Mouse (Mus musculus) testis, adult 2 months (tissue): Measurements from ENCODE around the gene Nipal3. TPM values are rescaled to one million over a fixed set of nuclear protein-coding genes. Genes with fewer than 3 reads are reported as not detected.

Experiments used
- H3K27ac ChIP-seq: fragments of 200-500 bp; 2 replicates; pipeline ENCODE4 v1.5.1; 2012; ENCODE audit warnings: low read depth, low read length; ENCODE audit not compliant: control insufficient read depth, insufficient read depth
- H3K27me3 ChIP-seq: fragments of 200-500 bp; 2 replicates; pipeline ENCODE4 v1.6.1; 2012; ENCODE audit warnings: mild to moderate bottlenecking, low read length, moderate library complexity; ENCODE audit not compliant: control insufficient read depth, insufficient read depth
- H3K36me3 ChIP-seq: fragments of 200-500 bp; 2 replicates; pipeline ENCODE4 v1.6.1; 2012; ENCODE audit warnings: mild to moderate bottlenecking, low read length; ENCODE audit not compliant: control insufficient read depth, insufficient read depth
- H3K4me1 ChIP-seq: fragments of 200-500 bp; 2 replicates; pipeline ENCODE4 v1.6.1; 2012; ENCODE audit warnings: low read length; ENCODE audit not compliant: control insufficient read depth, insufficient read depth
- H3K4me3 ChIP-seq: fragments of 200-500 bp; 2 replicates; pipeline ENCODE4 v1.5.1; 2012; ENCODE audit warnings: low read depth, mild to moderate bottlenecking, low read length, moderate library complexity, mixed read lengths; ENCODE audit not compliant: control insufficient read depth
- CTCF ChIP-seq: fragments of 200-500 bp; IDR thresholded peaks from 2 replicates; pipeline ENCODE4 v1.5.1; 2012; ENCODE audit warnings: low read depth, mild to moderate bottlenecking, inconsistent platforms, low read length, moderate library complexity; ENCODE audit not compliant: control insufficient read depth, insufficient read depth, insufficient replicate concordance
- POLR2A ChIP-seq: fragments of 200-500 bp; IDR thresholded peaks from 2 replicates; pipeline ENCODE4 v1.6.1; 2012; ENCODE audit warnings: low read depth, mild to moderate bottlenecking, inconsistent platforms, low read length, moderate library complexity; ENCODE audit not compliant: control insufficient read depth
- polyA plus RNA-seq: library from polyadenylated mRNA; depleted of rRNA; stranded (reverse); fragments of >200 nt; gene quantifications from 2 replicates; pipeline ENCODE4 v1.2.3, GENCODE M21; 2012

Gene Nipal3
- polyA plus RNA-seq, 1 experiment = 4.6 TPM

GRCm38 (mm10) chr4:135505794-135506193, 11.0 kb upstream of the Nipal3 start:
- no peak for TF ChIP-seq CTCF
- TF ChIP-seq POLR2A = no peak
- no peak overlapping the region for H3K27ac ChIP-seq
- H3K36me3 ChIP-seq = no peaks in the 10 kb centered on the region
- no peak overlapping the region for H3K4me3 ChIP-seq
- H3K27me3 ChIP-seq = no peaks in the 10 kb centered on the region
- peaks cover 10% of the 10 kb centered on the region for H3K4me1 ChIP-seq

DNA sequence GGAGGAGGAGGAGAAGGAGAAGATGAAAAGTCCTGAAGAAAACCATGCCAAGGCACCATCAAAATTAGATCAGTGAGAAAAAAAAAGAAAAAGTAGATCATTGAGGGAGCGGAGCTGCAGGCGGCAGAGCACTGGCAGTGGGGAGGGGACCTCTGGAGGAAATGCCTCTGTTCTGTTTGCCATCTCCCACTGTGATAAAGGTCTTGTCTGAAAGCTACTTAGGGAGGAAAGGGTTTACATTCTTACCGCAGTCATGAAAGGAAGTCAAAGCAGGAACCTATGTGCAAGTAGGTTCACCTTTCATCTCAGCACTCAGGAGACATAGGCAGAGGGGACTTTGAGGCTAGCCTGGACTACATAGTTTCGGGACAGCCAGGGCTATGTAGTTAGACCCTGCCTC, 6.7 kb upstream of the Nipal3 start:
- no peaks in the 10 kb centered on the region for H3K36me3 ChIP-seq
- no peak for TF ChIP-seq POLR2A
- TF ChIP-seq CTCF = no peak
- H3K4me1 ChIP-seq = no peaks in the 10 kb centered on the region; the same call in none of the 2 replicates
- no peak overlapping the region for H3K4me3 ChIP-seq
- no peaks in the 10 kb centered on the region for H3K27me3 ChIP-seq
- H3K27ac ChIP-seq = no peak overlapping the region

GRCm38 (mm10) chr4:135499831-135500230, 5.0 kb upstream of the Nipal3 start:
- H3K4me1 ChIP-seq = peaks cover 10% of the 10 kb centered on the region
- TF ChIP-seq POLR2A = no peak
- TF ChIP-seq CTCF = no peak
- H3K4me3 ChIP-seq = no peak overlapping the region
- H3K27ac ChIP-seq = no peak overlapping the region
- no peaks in the 10 kb centered on the region for H3K36me3 ChIP-seq
- H3K27me3 ChIP-seq = no peaks in the 10 kb centered on the region

DNA sequence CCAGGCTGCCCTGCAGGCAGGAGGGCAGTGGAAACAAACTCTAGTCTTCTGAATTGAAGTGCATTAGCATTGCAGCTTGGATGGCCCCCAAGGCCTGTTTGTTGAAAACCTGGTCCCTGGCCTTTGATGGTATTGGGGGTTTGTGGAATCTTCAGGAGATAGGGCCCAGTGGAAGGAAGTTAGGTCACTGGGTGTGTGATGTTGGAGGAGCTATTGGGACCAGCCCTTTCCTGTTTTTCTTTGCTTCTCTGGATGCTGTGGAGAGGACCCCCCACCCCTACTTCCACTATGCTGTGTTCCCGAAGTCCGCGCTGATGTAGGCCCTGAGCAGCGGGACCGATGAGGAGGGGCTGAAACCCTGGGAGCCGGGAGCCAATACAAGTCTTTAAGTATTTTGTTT, 3.3 kb upstream of the Nipal3 start:
- Histone ChIP-seq H3K27me3 (no peaks in the 10 kb centered on the region), H3K4me3 (peak overlapping the region; percentile 27; the same call in 1 of the 2 replicates)

GRCm38 (mm10) chr4:135495810-135496209, 972 bp upstream of the Nipal3 start:
- peak overlapping the region; percentile 95 for H3K4me3 ChIP-seq
- no peaks in the 10 kb centered on the region for H3K36me3 ChIP-seq
- H3K27ac ChIP-seq = peak overlapping the region; percentile 46
- no peaks in the 10 kb centered on the region for H3K27me3 ChIP-seq
- peaks cover 20% of the 10 kb centered on the region for H3K4me1 ChIP-seq
- TF ChIP-seq POLR2A (peak; percentile 78; the same call in 1 of the 2 replicates), CTCF (no peak)

More for the DNA sequence above, 3.3 kb upstream of the Nipal3 start:
- H3K27ac ChIP-seq = no peak overlapping the region
- no peaks in the 10 kb centered on the region for H3K36me3 ChIP-seq
- TF ChIP-seq POLR2A (no peak), CTCF (no peak)
- H3K4me1 ChIP-seq = peaks cover 20% of the 10 kb centered on the region

GRCm38 (mm10) chr4:135495397-135495791, 556 bp upstream of the Nipal3 start:
- H3K4me3 ChIP-seq = peak overlapping the region; percentile 95
- H3K4me1 ChIP-seq = peaks cover 20% of the 10 kb centered on the region
- H3K27me3 ChIP-seq = no peaks in the 10 kb centered on the region
- H3K27ac ChIP-seq = peak overlapping the region; percentile 36
- H3K36me3 ChIP-seq = no peaks in the 10 kb centered on the region
- no peak for TF ChIP-seq CTCF
- TF ChIP-seq POLR2A = no peak

GRCm38 (mm10) chr4:135493691-135494520, 932 bp downstream of the Nipal3 start:
- Histone ChIP-seq H3K4me1 (peaks cover 20% of the 10 kb centered on the region), H3K4me3 (peak overlapping the region; percentile 95), H3K27me3 (no peaks in the 10 kb centered on the region), H3K36me3 (no peaks in the 10 kb centered on the region), H3K27ac (no peak overlapping the region)
- no peak for TF ChIP-seq CTCF
- no peak for TF ChIP-seq POLR2A

GRCm38 (mm10) chr4:135493271-135493670, 1.6 kb downstream of the Nipal3 start:
- Histone ChIP-seq H3K4me1 (peaks cover 20% of the 10 kb centered on the region), H3K27ac (no peak overlapping the region), H3K27me3 (no peaks in the 10 kb centered on the region), H3K4me3 (no peak overlapping the region), H3K36me3 (no peaks in the 10 kb centered on the region)
- TF ChIP-seq POLR2A = no peak
- no peak for TF ChIP-seq CTCF
